Mouse (Mus musculus) myocyte (in vitro differentiated cells): Measurements from ENCODE around the gene Odf3. TPM values are rescaled to one million over a fixed set of nuclear protein-coding genes. Genes with fewer than 3 reads are reported as not detected.

Experiments used
- H3K27me3 ChIP-seq: one replicate; pipeline ENCODE4 v1.6.1; 2011; ENCODE audit not compliant: control insufficient read depth, insufficient read depth, insufficient read length
- H3K36me3 ChIP-seq: one replicate; pipeline ENCODE4 v1.6.1; 2011; ENCODE audit not compliant: control insufficient read depth, insufficient read depth
- H3K4me2 ChIP-seq: one replicate; pipeline ENCODE4 v1.6.1; 2011; ENCODE audit warnings: low read depth, control low read depth
- H3K4me3 ChIP-seq: one replicate; pipeline ENCODE4 v1.5.1; 2011; ENCODE audit warnings: mild to moderate bottlenecking, control low read depth, moderate library complexity
- H3K79me2 ChIP-seq: one replicate; pipeline ENCODE4 v1.6.1; 2011; ENCODE audit not compliant: control insufficient read depth, insufficient read depth
- H3ac ChIP-seq: one replicate; pipeline ENCODE4 v1.6.1; 2011; ENCODE audit not compliant: control insufficient read depth, insufficient read length
- CEBPB ChIP-seq: IDR thresholded peaks from 2 replicates; pipeline ENCODE4 v1.6.1; 2011; ENCODE audit warnings: mild to moderate bottlenecking, moderate library complexity; ENCODE audit not compliant: poor library complexity, insufficient read depth, severe bottlenecking
- E2F4 ChIP-seq: IDR thresholded peaks from one replicate; pipeline ENCODE4 v1.6.1; 2011; ENCODE audit warnings: mild to moderate bottlenecking, control low read depth, moderate library complexity; ENCODE audit not compliant: insufficient read depth
- MAX ChIP-seq: IDR thresholded peaks from one replicate; pipeline ENCODE4 v1.6.1; 2011; ENCODE audit warnings: low read depth, mild to moderate bottlenecking, control low read depth
- MYOD1 ChIP-seq, 3 experiments: IDR thresholded peaks; one replicate each; pipeline ENCODE4 v1.6.1; 2011; ENCODE audit warnings: control low read depth in 2 of 3, low read depth in 2 of 3, mild to moderate bottlenecking in 2 of 3, moderate library complexity in 1 of 3; ENCODE audit not compliant: insufficient read length in 2 of 3, control insufficient read depth in 1 of 3
- MYOG ChIP-seq, 3 experiments: IDR thresholded peaks; one replicate each; pipeline ENCODE4 v1.6.1; 2011; ENCODE audit warnings: control low read depth in 2 of 3, low read depth in 2 of 3, mild to moderate bottlenecking in 2 of 3; ENCODE audit not compliant: insufficient read length in 2 of 3, control insufficient read depth in 1 of 3, insufficient read depth in 1 of 3
- POLR2A ChIP-seq: IDR thresholded peaks from one replicate; pipeline ENCODE4 v1.6.1; 2011; ENCODE audit warnings: low read depth, mild to moderate bottlenecking, control low read depth, moderate library complexity; ENCODE audit not compliant: insufficient read length
- POLR2AphosphoS2 ChIP-seq: IDR thresholded peaks from one replicate; pipeline ENCODE4 v1.6.1; 2011; ENCODE audit warnings: low read depth, control low read depth; ENCODE audit not compliant: insufficient read length
- REST ChIP-seq: IDR thresholded peaks from one replicate; pipeline ENCODE4 v1.6.1; 2011; ENCODE audit warnings: mild to moderate bottlenecking, control low read depth, moderate library complexity; ENCODE audit not compliant: insufficient read depth, insufficient read length
- SRF ChIP-seq: IDR thresholded peaks from one replicate; pipeline ENCODE4 v1.6.1; 2011; ENCODE audit warnings: low read depth; ENCODE audit not compliant: control insufficient read depth, insufficient read length
- TCF12 ChIP-seq: IDR thresholded peaks from one replicate; pipeline ENCODE4 v1.6.1; 2011; ENCODE audit warnings: mild to moderate bottlenecking, control low read depth; ENCODE audit not compliant: poor library complexity, insufficient read depth, severe bottlenecking
- TCF3 ChIP-seq: IDR thresholded peaks from one replicate; pipeline ENCODE4 v1.6.1; 2011; ENCODE audit warnings: low read depth, control low read depth; ENCODE audit not compliant: insufficient read length
- USF1 ChIP-seq: IDR thresholded peaks from one replicate; pipeline ENCODE4 v1.6.1; 2011; ENCODE audit warnings: low read depth, mild to moderate bottlenecking, control low read depth, moderate library complexity
- polyA plus RNA-seq: library from polyadenylated mRNA; unstranded; fragments of >200 nt; fragmentation: generic; extraction: Trizol; gene quantifications from one replicate; pipeline ENCODE4 v1.2.1, GENCODE M21; 2012; ENCODE audit warnings: missing spikeins

The Odf3 gene
- polyA plus RNA-seq, 1 experiment, result 0.07 TPM

- peaks cover 31% of the 10 kb centered on the region for H3K36me3 ChIP-seq
- TF ChIP-seq MAX (no peak), POLR2AphosphoS2 (no peak), MYOD1 (IDR thresholded peaks at IDR 0.05; ENCODE audit: control insufficient read depth in 1 of 3, insufficient read length in 2 of 3, low read depth in 2 of 3) (peak; percentile 85 to 95 (median 93)), TCF12 (peak; percentile 91), REST (no peak), E2F4 (no peak), SRF (no peak), TCF3 (no peak), MYOG (IDR thresholded peaks at IDR 0.05; ENCODE audit: control insufficient read depth in 1 of 3, insufficient read depth in 1 of 3, insufficient read length in 2 of 3, low read depth in 2 of 3) (peak in 2 of 3 experiments; percentile 78 to 80)
- peaks cover 50% of the 10 kb centered on the region for H3K79me2 ChIP-seq
- H3K4me2 ChIP-seq, result peak overlapping the region; percentile 86
- no peak overlapping the region for H3ac ChIP-seq
- H3K27me3 ChIP-seq, result no peaks in the 10 kb centered on the region
- peak overlapping the region; percentile 97 for H3K4me3 ChIP-seq
Measured at GRCm38 (mm10) chr7:140859997-140860396, 12.4 kb downstream of the Odf3 start.

- Histone ChIP-seq H3ac (no peak overlapping the region), H3K27me3 (no peaks in the 10 kb centered on the region), H3K36me3 (peaks cover 35% of the 10 kb centered on the region), H3K4me3 (peak overlapping the region; percentile 97), H3K4me2 (peak overlapping the region; percentile 86), H3K79me2 (peaks cover 43% of the 10 kb centered on the region)
- no peak for TF ChIP-seq CEBPB
Measured at GRCm38 (mm10) chr7:140860728-140861127, 13.1 kb downstream of the Odf3 start.

GRCm38 (mm10) chr7:140864761-140865160, 17.2 kb downstream of the Odf3 start:
- no peak for TF ChIP-seq SRF
- TF ChIP-seq TCF3, result no peak
- TF ChIP-seq E2F4, result no peak
- no peak for TF ChIP-seq TCF12
- no peak for TF ChIP-seq MYOG (IDR thresholded peaks at IDR 0.05; ENCODE audit: control insufficient read depth in 1 of 3, insufficient read depth in 1 of 3, insufficient read length in 2 of 3, low read depth in 2 of 3)
- TF ChIP-seq CEBPB, result no peak
- no peak for TF ChIP-seq REST
- no peak for TF ChIP-seq USF1
- no peak for TF ChIP-seq MAX
- TF ChIP-seq MYOD1 (IDR thresholded peaks at IDR 0.05; ENCODE audit: control insufficient read depth in 1 of 3, insufficient read length in 2 of 3, low read depth in 2 of 3), result no peak
- TF ChIP-seq POLR2A, result peak; percentile 32
- peak; percentile 98 for TF ChIP-seq POLR2AphosphoS2
- H3K4me3 ChIP-seq, result no peak overlapping the region
- H3K4me2 ChIP-seq, result no peak overlapping the region
- peaks cover 35% of the 10 kb centered on the region for H3K36me3 ChIP-seq
- H3ac ChIP-seq, result no peak overlapping the region
- H3K27me3 ChIP-seq, result no peaks in the 10 kb centered on the region
- H3K79me2 ChIP-seq, result peaks cover 18% of the 10 kb centered on the region

- Histone ChIP-seq H3K4me3 (no peak overlapping the region), H3ac (no peak overlapping the region), H3K79me2 (no peaks in the 10 kb centered on the region), H3K36me3 (peaks cover 16% of the 10 kb centered on the region), H3K4me2 (no peak overlapping the region), H3K27me3 (no peaks in the 10 kb centered on the region)
- no peak for TF ChIP-seq MYOG (IDR thresholded peaks at IDR 0.05; ENCODE audit: control insufficient read depth in 1 of 3, insufficient read depth in 1 of 3, insufficient read length in 2 of 3, low read depth in 2 of 3)
- TF ChIP-seq REST, result no peak
- TF ChIP-seq TCF12, result no peak
- TF ChIP-seq CEBPB, result no peak
- no peak for TF ChIP-seq MAX
- no peak for TF ChIP-seq E2F4
- no peak for TF ChIP-seq POLR2AphosphoS2
- no peak for TF ChIP-seq USF1
- no peak for TF ChIP-seq TCF3
- no peak for TF ChIP-seq MYOD1 (IDR thresholded peaks at IDR 0.05; ENCODE audit: control insufficient read depth in 1 of 3, insufficient read length in 2 of 3, low read depth in 2 of 3)
- no peak for TF ChIP-seq POLR2A
- TF ChIP-seq SRF, result no peak
Measured at GRCm38 (mm10) chr7:140874224-140874623, 26.6 kb downstream of the Odf3 start.

- Histone ChIP-seq H3K27me3 (no peaks in the 10 kb centered on the region), H3K79me2 (peaks cover 1% of the 10 kb centered on the region), H3K4me2 (no peak overlapping the region), H3ac (no peak overlapping the region), H3K4me3 (no peak overlapping the region), H3K36me3 (peaks cover 7% of the 10 kb centered on the region)
- TF ChIP-seq POLR2AphosphoS2 (no peak), REST (no peak), SRF (no peak)
Measured at GRCm38 (mm10) chr7:140877364-140877763, 29.8 kb downstream of the Odf3 start.
